Mouse (Mus musculus) fat pad, adult 2 months (tissue): ENCODE measurements around the gene Phactr1.

Source experiments
- DNase-seq: peaks from one replicate; pipeline ENCODE4 v3.0.0-alpha.2; 2011; ENCODE audit warnings: low read depth, low spot score; ENCODE audit errors: extremely low read depth

The Phactr1 gene

DNA sequence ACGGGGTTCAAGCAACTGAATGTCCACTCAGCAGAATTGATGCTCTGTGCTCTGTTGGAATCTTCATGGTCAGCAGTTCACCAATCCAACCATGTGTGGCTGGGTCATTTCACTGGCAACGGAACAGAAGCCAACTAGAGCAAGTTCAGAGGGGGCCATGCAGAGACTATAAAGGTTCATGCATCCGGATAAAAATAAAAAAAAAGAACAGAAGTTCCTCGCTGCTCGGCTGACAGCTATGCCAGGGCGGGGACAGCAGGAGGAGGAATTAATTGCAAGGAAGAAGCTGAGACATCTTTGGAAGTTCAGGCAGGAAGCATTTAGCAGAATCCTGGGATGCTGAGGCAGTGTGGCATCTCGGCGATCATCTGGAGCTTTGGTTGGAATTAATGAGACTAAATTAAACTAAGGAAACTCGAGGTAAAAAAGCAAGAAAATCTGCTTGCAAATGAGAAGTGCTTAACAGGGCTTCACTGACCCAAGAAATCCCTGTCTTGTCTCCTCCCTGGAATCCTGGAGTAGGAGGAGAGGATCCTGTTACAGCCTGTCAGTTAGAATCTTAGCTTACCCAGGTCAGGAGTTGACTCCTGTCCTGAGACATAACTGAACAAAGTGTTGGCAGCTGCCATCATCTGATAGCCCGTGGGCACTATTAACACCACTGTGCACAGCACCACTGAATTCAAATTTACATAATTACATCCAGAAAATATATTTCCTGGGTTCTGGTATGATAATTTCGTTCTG, 77.4 kb downstream of the Phactr1 start:
- DNase-seq = no peak

DNA sequence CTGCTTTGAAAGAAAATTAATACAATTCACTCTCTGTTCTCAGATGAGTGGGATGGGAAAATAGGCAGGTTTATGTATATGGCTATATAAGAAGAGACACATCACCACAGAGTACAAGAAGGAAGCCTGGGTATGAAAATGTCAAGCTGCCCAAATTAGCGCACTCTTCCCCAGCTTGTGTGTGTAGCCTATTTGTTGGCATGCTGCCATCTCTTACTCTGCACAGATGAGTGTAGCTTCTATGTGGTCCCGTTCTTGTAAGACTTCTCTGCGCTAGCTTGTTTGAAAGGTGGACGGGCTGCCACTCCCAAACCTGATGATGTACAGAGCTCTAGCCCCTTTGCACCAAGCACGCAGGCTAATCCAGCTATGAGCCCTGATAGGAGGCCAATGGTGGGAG, 78.7 kb downstream of the Phactr1 start:
- DNase-seq = no peak

DNA sequence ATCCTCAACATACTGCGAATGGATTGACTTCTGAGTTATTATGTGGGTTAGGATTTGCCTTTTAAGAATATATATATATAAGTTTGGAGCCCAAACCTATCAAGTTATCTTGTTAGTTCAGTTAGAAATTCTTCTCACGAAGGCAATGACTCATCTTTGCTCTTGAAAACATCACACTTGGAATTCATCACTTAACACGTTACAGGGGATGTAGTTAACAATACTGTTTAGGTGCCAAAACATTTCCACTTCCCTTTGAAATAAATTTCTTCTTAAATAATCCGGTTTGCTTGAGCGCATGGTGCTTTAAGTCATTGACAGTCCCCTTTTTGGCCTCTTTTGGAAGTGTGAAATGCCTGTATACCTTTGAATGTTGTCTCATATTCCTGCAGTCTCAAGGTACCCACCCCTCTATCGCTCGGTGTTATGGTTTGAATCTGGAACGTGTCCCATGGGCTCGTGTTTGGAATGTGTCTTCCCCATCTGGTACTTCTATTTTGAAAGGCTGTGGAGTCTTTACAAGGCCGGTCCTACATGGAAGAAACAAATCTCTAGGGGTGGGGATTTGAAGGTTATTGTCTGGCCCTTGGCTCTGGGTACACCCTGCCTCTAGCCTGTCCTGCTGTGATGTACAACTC, 80.6 kb downstream of the Phactr1 start:
- DNase-seq = no peak

DNA sequence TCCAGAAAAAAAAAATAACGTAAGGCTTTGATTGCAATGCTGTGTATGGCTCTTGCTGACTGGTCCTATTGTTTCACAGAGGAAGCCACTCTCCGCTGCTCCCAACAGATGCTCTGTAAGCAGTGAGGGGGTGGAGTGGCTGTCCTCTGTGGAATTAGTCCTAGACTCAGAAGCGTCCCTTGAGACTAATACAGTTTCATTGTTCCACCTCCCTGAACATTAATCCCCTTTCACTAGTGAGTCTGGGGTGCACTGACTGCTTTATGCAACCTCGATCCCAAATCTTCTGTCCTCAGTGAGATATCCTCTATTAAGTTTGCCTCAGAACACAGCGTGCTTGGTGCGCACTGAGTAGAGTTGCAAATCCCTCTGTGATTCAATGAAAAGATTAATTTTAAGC, 91.9 kb downstream of the Phactr1 start:
- no peak for DNase-seq

DNA sequence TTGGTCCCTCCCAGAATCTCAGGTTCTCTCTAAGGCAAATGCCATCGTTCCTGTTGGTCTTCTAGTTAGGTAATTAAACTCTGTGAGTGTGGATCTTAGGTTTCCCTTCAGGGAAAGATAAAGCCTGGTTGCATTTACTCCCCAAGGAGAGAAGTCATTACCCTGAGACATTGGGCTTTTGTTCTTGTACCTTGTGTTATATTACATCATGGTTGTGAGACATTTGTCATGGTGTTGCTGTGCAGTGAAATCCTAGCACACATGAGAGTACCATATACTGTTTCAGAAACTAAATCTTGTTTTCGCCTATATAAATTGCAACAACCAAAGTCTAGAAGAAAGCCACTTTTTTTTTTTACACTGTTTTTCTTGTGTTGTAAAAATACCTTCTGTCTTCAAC, 93.6 kb downstream of the Phactr1 start:
- DNase-seq = no peak

DNA sequence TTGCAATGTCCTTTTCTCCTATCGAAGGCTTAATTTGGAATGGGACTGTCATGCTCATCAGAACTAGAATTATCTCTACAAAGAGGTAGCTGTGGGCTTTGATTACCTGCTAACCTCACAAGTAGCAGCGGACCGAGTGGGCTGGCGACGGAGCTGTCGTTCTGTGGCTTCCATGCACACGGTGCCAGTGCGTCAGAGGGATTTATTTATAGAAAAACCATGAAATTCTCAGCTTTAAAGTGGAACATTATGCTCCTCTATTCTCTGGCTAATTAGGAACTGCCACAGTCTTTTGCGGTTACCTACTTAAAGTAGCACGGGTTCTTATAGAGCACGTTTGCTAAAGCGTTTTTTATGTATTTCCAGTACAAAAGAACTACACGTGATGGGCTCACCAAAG, 101.7 kb downstream of the Phactr1 start:
- no peak for DNase-seq

DNA sequence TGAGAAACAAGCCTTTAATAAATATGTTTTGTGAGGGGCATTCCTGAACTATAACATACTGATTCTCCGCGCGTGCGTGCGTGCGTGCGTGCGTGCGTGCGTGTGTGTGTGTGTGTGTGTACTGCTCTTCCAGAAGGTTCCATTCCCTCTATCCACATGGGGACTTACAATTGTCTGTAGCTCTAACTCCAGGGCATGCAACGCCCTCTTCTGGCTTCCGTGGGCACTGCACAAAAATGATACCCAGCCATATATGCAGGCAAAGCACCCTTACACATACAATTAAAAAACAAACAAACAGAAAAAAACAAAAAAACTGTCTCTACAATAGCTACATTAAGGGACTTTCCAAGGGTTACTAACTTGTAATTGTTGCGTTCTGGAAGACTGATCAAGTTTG, 108.8 kb downstream of the Phactr1 start:
- no peak for DNase-seq

DNA sequence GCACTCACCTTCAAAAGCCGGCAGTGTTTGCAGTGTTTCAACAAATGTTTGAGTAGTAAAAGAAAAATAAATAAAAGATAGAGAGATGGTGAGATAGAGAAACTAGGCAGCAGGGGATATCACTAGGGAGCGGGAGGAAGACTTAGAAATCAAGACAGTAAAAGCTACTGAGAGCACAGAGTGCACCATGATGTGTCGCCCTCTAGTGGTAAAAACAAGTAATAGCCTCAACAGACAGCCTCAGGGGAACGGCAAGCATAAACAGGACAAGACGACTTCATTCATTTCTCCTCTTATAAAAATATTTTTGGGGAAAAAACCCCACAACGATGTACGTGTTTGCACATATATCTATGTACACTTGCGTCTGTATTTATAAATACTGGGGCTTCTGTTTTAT, 111.9 kb downstream of the Phactr1 start:
- no peak for DNase-seq

DNA sequence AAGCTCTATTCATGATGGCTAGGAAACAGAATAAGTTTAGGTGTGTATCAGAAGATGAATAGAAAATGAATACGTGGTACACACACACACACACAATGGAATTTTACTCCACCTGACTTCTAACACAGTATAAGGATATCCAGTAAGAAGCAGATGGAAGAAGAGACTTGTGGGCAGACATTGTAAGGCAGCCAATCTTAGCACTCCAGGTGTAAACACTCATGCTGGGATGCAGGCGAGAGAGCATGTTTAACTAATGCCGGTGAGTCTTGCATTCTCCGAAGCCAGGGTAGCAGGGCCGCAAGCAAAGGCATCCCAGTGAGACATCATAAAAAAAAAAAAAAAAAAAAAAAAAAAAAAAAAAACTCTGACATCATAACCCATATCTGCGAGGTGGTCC, 120.1 kb downstream of the Phactr1 start:
- DNase-seq = no peak

DNA sequence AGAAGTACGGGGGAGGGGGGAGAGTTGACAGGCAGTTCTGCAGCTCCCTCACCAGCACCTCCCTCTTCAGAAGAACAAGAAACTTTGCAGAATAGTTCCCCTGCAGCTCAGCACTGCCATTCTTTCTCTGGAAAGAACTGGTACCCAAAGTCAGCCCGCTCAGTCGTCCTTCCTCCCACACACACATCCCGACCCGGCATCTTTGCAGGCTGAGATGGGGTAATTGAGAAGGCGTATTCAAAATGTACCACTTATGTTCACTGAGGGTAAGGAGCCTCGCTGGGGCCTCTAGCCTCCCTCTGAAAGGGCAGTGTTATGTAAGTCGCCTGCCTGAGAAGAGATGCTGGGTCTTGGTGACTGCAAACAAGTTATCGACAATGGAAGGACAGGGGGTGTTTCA, 123.9 kb downstream of the Phactr1 start:
- DNase-seq = no peak

DNA sequence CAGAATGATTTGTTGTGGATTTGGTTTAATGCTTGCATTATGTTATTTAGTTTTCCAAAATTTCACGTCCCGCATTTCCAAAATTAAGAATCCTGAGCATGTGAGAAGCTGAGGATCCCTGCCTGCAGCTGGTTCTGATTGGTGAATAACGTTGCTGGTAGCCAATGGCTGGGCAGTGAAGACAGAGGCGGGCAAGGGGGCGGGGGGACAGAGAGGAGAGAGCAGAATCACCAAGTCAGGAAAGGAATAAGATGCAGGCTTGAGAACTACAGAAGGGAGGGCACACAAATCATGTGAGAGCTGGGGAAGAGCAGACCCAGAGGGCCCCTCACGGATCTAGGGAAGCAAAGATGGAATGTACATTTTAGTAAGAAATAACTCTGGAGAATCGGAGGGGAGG, 132.3 kb downstream of the Phactr1 start:
- no peak for DNase-seq

DNA sequence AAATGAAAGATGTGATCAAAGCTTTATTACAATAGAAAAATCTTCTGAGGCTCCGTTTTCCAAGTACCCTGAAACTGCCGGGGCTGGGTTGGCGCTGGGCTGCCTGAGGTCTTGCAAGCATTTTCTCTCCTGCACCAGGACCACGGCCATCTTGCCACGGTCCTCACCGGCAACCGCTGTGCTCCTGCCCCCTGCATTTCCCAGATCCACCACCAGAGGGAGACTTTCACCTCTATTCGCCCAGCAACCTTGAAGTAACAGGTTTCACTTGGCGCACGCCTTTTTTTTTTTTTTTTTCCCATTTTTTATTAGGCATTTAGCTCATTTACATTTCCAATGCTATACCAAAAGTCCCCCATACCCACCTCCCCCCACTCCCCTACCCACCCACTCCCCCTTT, 138.0 kb downstream of the Phactr1 start:
- DNase-seq = no peak

DNA sequence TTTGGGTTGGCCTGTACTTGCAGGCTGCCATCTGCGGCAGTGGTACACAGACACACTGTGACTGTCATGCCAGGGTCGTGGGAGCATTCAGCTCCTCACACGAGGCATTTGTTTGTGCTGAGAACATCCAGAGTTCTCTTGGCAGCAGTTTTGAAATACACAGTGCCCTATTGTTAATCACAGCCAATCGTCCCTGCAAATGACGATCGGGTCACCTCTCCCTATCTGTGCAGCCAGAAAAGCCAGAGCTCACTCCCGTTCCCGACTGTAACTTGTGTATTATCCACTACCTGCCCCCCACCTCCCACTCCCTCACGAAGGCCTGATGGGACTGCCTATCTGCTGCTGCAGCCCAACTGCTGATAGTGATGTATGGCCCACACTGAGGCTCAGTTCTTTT, 140.1 kb downstream of the Phactr1 start:
- DNase-seq = no peak

DNA sequence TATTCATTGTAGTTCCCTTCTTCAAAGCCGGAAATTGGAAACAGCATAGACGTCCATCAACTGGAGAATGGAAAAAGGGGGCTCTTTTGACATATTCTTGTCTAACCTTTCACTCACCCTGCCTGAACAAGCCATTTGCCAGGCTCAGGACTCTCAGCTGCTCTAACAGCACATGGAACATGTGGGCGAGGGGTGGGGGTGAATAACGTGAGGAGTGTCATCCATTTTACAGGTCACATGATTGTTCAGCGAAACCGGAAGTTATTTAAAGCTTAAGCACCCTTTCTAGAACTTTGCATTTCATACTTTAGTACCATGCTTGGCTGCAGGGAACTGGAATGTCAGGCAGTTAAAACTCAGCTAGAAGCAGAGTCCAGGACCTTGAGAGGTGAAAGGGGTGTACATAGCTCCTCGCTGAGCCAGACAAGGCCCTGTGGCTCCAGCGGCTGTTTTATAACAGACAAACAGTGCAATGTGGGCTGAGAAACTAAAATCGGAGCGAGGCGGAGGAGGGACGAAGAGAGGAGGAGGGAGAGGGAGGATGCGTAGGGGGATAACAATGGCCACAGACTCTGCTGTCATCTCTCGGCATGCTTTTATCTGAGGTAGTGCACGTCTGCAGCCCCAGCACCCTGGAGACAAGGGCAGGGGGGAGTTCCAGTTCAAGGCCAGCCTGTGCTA, 141.1 kb downstream of the Phactr1 start:
- DNase-seq = no peak

DNA sequence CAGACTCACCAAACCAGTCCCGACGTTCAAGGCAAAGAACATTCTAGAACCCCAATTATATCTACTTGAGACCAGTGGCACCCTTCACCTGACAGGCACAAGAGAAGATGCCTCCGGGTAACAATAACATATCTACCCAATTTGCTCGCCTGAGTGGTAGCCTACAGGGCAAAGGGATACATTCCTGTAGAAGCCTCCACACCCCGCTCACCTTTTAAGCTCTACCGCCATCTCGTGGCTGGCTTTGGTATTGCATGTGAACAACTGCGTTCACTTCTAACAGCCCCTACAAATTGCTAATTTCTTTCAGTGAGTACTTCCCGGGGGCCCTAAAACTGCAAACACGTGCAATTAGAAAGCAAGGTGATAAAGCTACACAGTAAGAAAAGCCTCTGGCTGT, 142.1 kb downstream of the Phactr1 start:
- DNase-seq = no peak

DNA sequence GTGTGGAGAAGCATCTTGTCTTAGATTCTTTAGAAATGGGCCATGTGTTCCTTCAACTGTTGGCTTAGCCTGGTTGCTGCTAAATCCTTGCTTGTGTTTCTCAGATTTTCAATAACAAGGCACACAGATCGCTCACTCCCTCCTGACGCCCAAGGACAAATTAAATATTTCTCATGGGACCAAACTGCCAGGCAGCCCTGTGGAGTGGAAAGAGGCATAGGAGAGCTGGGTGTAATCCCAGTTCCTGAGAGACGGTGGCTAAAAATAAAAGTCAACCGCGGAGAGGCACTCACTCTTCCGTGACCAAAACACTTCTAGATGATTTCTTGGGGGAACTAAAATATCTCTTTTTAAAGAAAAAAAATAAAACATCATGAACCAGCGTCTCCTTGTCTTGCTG, 143.5 kb downstream of the Phactr1 start:
- no peak for DNase-seq

DNA sequence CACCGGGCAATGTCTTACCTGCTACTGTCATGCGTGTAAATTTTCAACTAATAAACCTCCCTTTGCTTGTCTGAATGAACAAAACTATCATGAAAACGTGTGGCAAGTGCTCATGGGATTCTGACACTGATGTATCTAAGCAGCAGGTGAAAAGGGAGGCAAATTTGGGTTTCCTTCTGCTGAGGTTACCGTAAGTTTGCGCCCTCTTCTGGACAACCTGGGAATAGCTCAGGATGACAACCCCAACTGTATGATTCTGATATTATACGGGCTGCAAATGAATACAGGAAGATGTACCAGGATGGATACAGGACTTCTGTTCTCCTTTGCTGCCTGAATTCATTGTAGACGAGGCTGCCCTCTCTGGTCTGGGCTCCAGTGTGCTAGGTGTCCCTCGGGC, 146.2 kb downstream of the Phactr1 start:
- DNase-seq = no peak

DNA sequence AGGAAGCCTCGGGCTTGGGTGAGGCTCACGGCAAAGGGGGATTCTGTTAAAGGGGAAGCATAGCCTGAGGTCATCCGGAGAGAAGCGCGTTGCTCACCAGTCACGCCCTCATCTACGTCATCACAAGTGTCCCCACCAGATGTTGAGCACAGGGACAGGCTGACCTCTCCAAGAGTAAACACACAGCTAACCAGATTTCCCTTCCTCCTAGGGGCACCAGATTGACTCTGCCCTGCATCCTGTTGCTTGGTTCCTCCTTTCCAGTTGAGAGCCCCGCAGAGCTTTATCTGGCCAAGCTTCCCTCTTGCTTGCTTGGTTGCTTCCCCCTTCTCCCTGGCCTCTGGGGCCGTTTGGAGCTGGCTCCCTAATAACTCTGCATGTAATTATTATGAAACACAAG, 148.6 kb downstream of the Phactr1 start:
- no peak for DNase-seq

DNA sequence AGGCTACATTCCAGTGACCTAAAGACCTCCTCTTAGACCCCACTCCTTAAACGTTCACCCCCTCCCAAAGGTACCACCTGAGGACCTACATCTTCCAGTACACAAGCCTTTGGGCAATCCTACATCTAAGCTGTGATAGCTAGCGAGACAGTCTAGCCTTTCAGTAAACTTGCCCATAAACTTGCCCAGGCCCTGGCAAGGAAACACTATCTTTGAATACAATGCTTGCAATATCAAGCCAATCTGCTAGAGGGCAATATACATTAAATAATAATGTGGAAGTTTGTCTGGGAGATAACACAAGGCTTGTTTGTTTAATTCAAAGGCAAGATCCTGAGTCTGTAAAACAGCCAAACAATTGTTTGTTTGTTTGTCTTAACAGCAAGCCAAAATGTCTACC, 155.0 kb downstream of the Phactr1 start:
- no peak for DNase-seq

DNA sequence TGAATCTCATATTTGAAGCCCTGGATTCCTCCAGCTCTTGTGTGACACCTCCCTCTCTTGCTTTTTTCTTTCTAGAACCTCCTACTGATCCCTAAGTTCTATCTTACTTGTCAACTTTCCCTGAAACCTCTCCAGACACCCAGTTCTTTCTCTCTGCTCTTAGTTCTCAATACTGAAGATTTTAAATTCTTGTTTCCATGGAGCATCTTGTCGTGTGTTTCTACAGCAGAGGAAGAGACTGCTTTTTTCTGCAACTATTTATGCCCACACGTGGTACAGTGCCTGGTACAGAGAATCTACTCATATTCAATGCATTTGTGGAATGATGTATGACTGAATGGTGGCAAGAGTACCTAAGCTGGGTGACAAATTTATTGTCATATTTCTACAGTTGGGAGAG, 158.9 kb downstream of the Phactr1 start:
- no peak for DNase-seq

DNA sequence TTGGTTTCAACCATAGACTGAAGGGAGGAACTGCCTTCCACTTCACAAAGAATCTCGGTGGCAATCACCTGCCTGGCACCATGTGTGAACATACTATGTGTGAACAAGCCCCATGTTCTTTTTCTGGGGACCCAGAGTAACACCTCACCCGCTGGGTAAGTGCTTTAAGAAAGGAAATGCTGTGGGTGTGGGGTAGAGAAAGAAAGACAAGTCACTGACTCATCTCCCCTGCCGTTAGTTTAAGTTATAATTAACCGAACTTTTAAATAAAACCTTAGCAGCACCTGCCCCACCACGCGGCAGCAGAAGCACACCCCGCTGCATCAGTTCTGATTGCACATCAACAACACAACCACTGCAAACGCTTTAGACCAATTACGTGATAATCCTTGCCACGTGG, 171.7 kb downstream of the Phactr1 start:
- no peak for DNase-seq

DNA sequence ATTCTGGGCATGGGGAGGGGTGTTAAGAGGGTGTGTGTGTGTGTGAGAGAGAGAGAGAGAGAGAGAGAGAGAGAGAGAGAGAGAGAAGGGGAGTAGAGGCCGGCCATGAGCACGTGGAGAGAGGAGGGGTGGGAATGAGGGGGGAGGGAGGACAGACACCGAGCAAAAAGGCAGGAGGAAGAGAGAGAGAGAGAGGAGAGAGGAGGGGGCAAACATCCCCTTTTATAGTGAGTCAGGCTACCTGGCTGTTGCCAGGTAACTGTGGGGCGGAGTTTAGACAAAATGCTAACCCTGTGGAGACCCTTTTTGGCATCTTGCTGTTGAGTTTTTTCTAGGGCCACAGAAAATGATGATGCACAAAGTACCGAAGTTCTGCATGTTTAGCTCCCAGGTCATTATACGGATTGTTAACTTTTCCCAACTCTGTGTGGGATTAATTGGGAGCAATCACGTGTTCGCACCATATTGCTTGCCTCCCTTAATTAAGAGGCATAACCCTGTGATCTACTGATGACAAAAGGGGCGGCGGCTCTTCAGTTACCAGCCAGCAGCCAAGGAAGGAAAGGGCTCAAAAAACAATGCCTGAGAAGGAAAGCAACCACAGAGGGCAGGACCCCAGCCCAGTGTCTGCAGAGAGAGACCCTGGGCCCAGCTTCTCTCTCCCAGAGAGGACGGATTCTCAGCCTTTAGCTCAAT, 173.6 kb downstream of the Phactr1 start:
- no peak for DNase-seq
